Mouse (Mus musculus): ENCODE results near the gene Cpa4.

DNA sequence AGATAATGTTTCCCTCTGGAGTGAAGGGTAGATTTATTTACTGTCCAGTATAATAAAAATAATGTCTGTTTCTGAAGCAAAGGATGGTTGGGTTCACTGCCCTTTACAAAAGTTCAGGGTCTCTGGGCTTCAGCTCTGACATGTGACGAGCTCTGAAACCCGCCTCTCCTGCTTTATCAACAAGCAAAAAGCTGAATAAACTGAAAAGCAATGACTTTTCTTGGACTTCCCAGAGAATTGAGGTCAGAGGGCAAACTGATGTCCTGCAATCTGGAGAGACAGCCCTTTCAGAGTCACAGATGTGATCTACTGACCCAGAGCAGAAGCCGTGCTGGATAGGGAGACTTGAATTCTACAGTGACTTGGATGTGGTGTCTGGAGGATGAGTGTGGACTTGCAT is 31.9 kb downstream of the Cpa4 start:
- no peak for TF ChIP-seq EP300 (IDR thresholded peaks at IDR 0.05; ENCODE audit: insufficient read depth, low read depth, low read length)
- no peak for TF ChIP-seq POLR2A (IDR thresholded peaks at IDR 0.05; ENCODE audit: insufficient read depth, low read depth, low read length)

Measured in heart, adult 2 months (tissue).